8 mouse cellular contexts compared by ENCODE assay signal in the genomic region with DNA sequence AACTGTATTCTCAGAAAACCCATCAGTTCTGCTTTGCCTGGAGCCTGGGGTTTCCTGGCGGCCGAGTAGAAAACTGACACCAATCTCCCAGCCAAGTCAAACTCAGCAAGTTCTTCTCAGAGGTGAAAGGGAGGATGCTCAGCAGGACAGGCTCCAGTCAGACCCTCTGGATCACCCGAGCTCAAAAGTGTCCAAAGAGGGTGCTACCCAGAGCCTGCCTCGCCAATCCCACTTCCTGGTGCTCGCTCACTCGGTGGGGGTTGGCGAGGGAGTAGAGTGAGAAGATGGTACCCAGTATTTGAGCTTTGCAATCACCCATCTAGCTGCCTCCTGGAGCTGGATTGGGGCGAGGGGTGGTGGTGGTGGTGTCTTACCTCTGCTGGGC. TPM values are rescaled to one million over a fixed set of nuclear protein-coding genes. Genes with fewer than 3 reads are reported as not detected.
DNase-seq lines count a peak whose midpoint lies in the region; ATAC-seq lines count a peak whose summit lies in the region.

No protein-coding gene starts in this region.

- no peaks in the 10 kb centered on the region for H3K9me3 ChIP-seq in heart, embryonic 15.5 days (replicated peaks)
- H3K9me3 ChIP-seq in liver, embryonic 12.5 days (replicated peaks) = no peaks in the 10 kb centered on the region
- no peaks in the 10 kb centered on the region for H3K9me3 ChIP-seq in midbrain, embryonic 16.5 days (replicated peaks; ENCODE audit: control insufficient read depth, low read length, poor library complexity, severe bottlenecking)

- no peak for DNase-seq in heart, adult 18-20 months
- DNase-seq in thymus, postnatal 36 days = peak; percentile 43 to 53
- DNase-seq in thymus, postnatal 14 days = no peak
- DNase-seq in urinary bladder, adult 18-20 months (ENCODE audit: low spot score in 2 of 2) = no peak
- no peak for DNase-seq in layer of hippocampus, adult 18-20 months (ENCODE audit: low spot score in 2 of 2)

- ATAC-seq in heart, embryonic 15.5 days (replicated peaks; ENCODE audit: insufficient number of reproducible peaks, insufficient read depth, low FRiP score, low read depth) = no peak
- ATAC-seq in liver, embryonic 12.5 days = no peak
- ATAC-seq in midbrain, embryonic 16.5 days = no peak

- peak overlapping the region; percentile 42 for H3K4me3 ChIP-seq in heart, embryonic 15.5 days
- H3K4me3 ChIP-seq in liver, embryonic 12.5 days = peak overlapping the region; percentile 39; the same call in 1 of the 2 replicates
- no peak overlapping the region for H3K4me3 ChIP-seq in midbrain, embryonic 16.5 days (ENCODE audit: low read depth, low read length)

- 25% methylated on average over 8 of the region's 8 CpGs for WGBS in heart, embryonic 15.5 days
- 22% methylated on average over 8 of the region's 8 CpGs for WGBS in liver, embryonic 12.5 days (ENCODE audit: insufficient replicate concordance)
- WGBS in midbrain, embryonic 16.5 days = 43% methylated on average over 8 of the region's 8 CpGs

- peaks cover 38% of the 10 kb centered on the region for H3K27me3 ChIP-seq in heart, embryonic 15.5 days
- H3K27me3 ChIP-seq in liver, embryonic 12.5 days (replicated peaks) = peaks cover 63% of the 10 kb centered on the region
- H3K27me3 ChIP-seq in midbrain, embryonic 16.5 days (ENCODE audit: control insufficient read depth, insufficient read depth, low read depth, low read length) = peaks cover 34% of the 10 kb centered on the region

- no peak overlapping the region for H3K27ac ChIP-seq in heart, embryonic 15.5 days
- H3K27ac ChIP-seq in liver, embryonic 12.5 days = no peak overlapping the region
- no peak overlapping the region for H3K27ac ChIP-seq in midbrain, embryonic 16.5 days (ENCODE audit: low read length)

- peaks cover 18% of the 10 kb centered on the region for H3K4me1 ChIP-seq in heart, embryonic 15.5 days (replicated peaks)
- peaks cover 16% of the 10 kb centered on the region for H3K4me1 ChIP-seq in liver, embryonic 12.5 days
- H3K4me1 ChIP-seq in midbrain, embryonic 16.5 days (ENCODE audit: control insufficient read depth, insufficient read depth, low read length) = no peaks in the 10 kb centered on the region

- H3K9ac ChIP-seq in heart, embryonic 15.5 days = no peak overlapping the region
- no peak overlapping the region for H3K9ac ChIP-seq in liver, embryonic 12.5 days
- H3K9ac ChIP-seq in midbrain, embryonic 16.5 days (ENCODE audit: low read depth, low read length) = no peak overlapping the region

- peak overlapping the region; percentile 68 for H3K4me2 ChIP-seq in heart, embryonic 15.5 days
- H3K4me2 ChIP-seq in liver, embryonic 12.5 days = peak overlapping the region; percentile 55
- no peak overlapping the region; the same call in 1 of the 2 replicates for H3K4me2 ChIP-seq in midbrain, embryonic 16.5 days (ENCODE audit: low read length)

- H3K36me3 ChIP-seq in heart, embryonic 15.5 days = no peaks in the 10 kb centered on the region
- no peaks in the 10 kb centered on the region for H3K36me3 ChIP-seq in liver, embryonic 12.5 days
- H3K36me3 ChIP-seq in midbrain, embryonic 16.5 days (ENCODE audit: control insufficient read depth, insufficient read depth, low read length) = no peaks in the 10 kb centered on the region

RNA-seq across cellular contexts. Expression of a gene that starts 1.3 kb away (rescaled TPM):
- polyA plus RNA-seq in heart, embryonic 15.5 days (2015; fragmentation: Nextera tagmentation; extraction: Ambion mirVana) = 39.1 and 47.0 TPM in 2 replicates
- 10 to 100 TPM; 21.7 to 31.7 TPM for total RNA-seq in heart, adult 18-20 months (2021)
- 19.0 and 22.3 TPM in 2 replicates for polyA plus RNA-seq in liver, embryonic 12.5 days (2016; fragmentation: Nextera tagmentation; extraction: Ambion mirVana)
- polyA plus RNA-seq in midbrain, embryonic 16.5 days (2015; fragmentation: Nextera tagmentation; extraction: Ambion mirVana) = 19.0 and 24.4 TPM in 2 replicates
- 10 to 100 TPM; 16.8 to 21.5 TPM for total RNA-seq in layer of hippocampus, adult 18-20 months (2021)

RNA-seq across cellular contexts. Expression of a gene that starts 10.3 kb away (rescaled TPM):
- 1.1 and 2.7 TPM in 2 replicates for polyA plus RNA-seq in heart, embryonic 15.5 days (2015; fragmentation: Nextera tagmentation; extraction: Ambion mirVana)
- total RNA-seq in heart, adult 18-20 months (2021) = under 1 TPM; 0.40 to 0.59 TPM
- 0.45 and 0.55 TPM in 2 replicates for polyA plus RNA-seq in liver, embryonic 12.5 days (2016; fragmentation: Nextera tagmentation; extraction: Ambion mirVana)
- polyA plus RNA-seq in midbrain, embryonic 16.5 days (2015; fragmentation: Nextera tagmentation; extraction: Ambion mirVana) = 188 and 270 TPM in 2 replicates
- total RNA-seq in layer of hippocampus, adult 18-20 months (2021) = 100 to 1,000 TPM in 1 of 2 experiments, 10 to 100 TPM in 1; 87.4 to 103 TPM

RNA-seq across cellular contexts. Expression of a gene that starts 16.0 kb away (rescaled TPM):
- polyA plus RNA-seq in heart, embryonic 15.5 days (2015; fragmentation: Nextera tagmentation; extraction: Ambion mirVana) = 950 and 1,236 TPM in 2 replicates
- total RNA-seq in heart, adult 18-20 months (2021) = 100 to 1,000 TPM; 861 to 937 TPM
- 28.2 and 28.3 TPM in 2 replicates for polyA plus RNA-seq in liver, embryonic 12.5 days (2016; fragmentation: Nextera tagmentation; extraction: Ambion mirVana)
- 11.2 and 17.3 TPM in 2 replicates for polyA plus RNA-seq in midbrain, embryonic 16.5 days (2015; fragmentation: Nextera tagmentation; extraction: Ambion mirVana)
- total RNA-seq in layer of hippocampus, adult 18-20 months (2021) = 100 to 1,000 TPM; 113 to 114 TPM

RNA-seq across cellular contexts. Expression of a gene that starts 18.1 kb away (rescaled TPM):
- polyA plus RNA-seq in heart, embryonic 15.5 days (2015; fragmentation: Nextera tagmentation; extraction: Ambion mirVana) = 0.25 and 0.39 TPM in 2 replicates
- 1 to 10 TPM; 2.1 to 4.1 TPM for total RNA-seq in heart, adult 18-20 months (2021)
- polyA plus RNA-seq in liver, embryonic 12.5 days (2016; fragmentation: Nextera tagmentation; extraction: Ambion mirVana) = 0.06 and 0.19 TPM in 2 replicates
- 0.15 and 0.35 TPM in 2 replicates for polyA plus RNA-seq in midbrain, embryonic 16.5 days (2015; fragmentation: Nextera tagmentation; extraction: Ambion mirVana)
- 10 to 100 TPM; 37.9 to 40.4 TPM for total RNA-seq in layer of hippocampus, adult 18-20 months (2021)

RNA-seq across cellular contexts. Expression of a gene that starts 35.5 kb away (rescaled TPM):
- polyA plus RNA-seq in heart, embryonic 15.5 days (2015; fragmentation: Nextera tagmentation; extraction: Ambion mirVana) = 2.6 and 15.2 TPM in 2 replicates
- 1 to 10 TPM in 1 of 2 experiments, under 1 TPM in 1; 0.87 to 2.5 TPM for total RNA-seq in heart, adult 18-20 months (2021)
- 0.67 and 0.86 TPM in 2 replicates for polyA plus RNA-seq in liver, embryonic 12.5 days (2016; fragmentation: Nextera tagmentation; extraction: Ambion mirVana)
- polyA plus RNA-seq in midbrain, embryonic 16.5 days (2015; fragmentation: Nextera tagmentation; extraction: Ambion mirVana) = not detected in 2 replicates
- under 1 TPM; 0.58 to 0.92 TPM for total RNA-seq in layer of hippocampus, adult 18-20 months (2021)

Comparison
In these comparisons a context has a peak if more than half of its experiments do, and no peak if none do; other contexts are left out.
1. DNase-seq: peak in thymus, postnatal 36 days (2 of 2); none in heart, adult 18-20 months (0 of 2), thymus, postnatal 14 days (single experiment), urinary bladder, adult 18-20 months (0 of 2) and layer of hippocampus, adult 18-20 months (0 of 2).
2. RNA of a gene that starts 10.3 kb away (polyA plus RNA-seq): 188 to 270 TPM in midbrain, embryonic 16.5 days; 1.1 to 2.7 TPM in heart, embryonic 15.5 days and 0.45 to 0.55 TPM in liver, embryonic 12.5 days; every median in the first group is over 10 times any median in the second.
3. RNA of a gene that starts 16.0 kb away (polyA plus RNA-seq): 950 to 1,236 TPM in heart, embryonic 15.5 days; 28.2 to 28.3 TPM in liver, embryonic 12.5 days and 11.2 to 17.3 TPM in midbrain, embryonic 16.5 days; every median in the first group is over 10 times any median in the second.